ENCODE assay signal across 9 mouse cellular contexts in genomic region chr2:143545299-143545751, GRCm38 (mm10). TPM values are rescaled to one million over a fixed set of nuclear protein-coding genes. Genes with fewer than 3 reads are reported as not detected.
DNase-seq lines count a peak whose midpoint lies in the region; ATAC-seq and TF ChIP-seq lines count a peak whose summit lies in the region.
"Had no signal": no experiment of that assay in that cellular context is flagged by ENCODE, and none has a peak within 500 bp of the region (broad histone marks: within the 10 kb centered on the region; RNA-seq: fewer than 3 reads in every experiment).

No protein-coding gene starts in this region.

- peak overlapping the region; percentile 88 for H3K4me2 ChIP-seq in kidney, embryonic 15.5 days
- H3K4me2 ChIP-seq in limb, embryonic 14.5 days (replicated peaks; ENCODE audit: low read depth, low read length, severe bottlenecking), result peak overlapping the region; percentile 73

- 0% methylated on average over 7 of the region's 7 CpGs for WGBS in kidney, embryonic 15.5 days
- 0% methylated on average over 7 of the region's 7 CpGs for WGBS in limb, embryonic 14.5 days

- H3K4me3 ChIP-seq in kidney, embryonic 15.5 days (replicated peaks), result peak overlapping the region; percentile 53
- H3K4me3 ChIP-seq in limb, embryonic 14.5 days (replicated peaks; ENCODE audit: low read length), result peak overlapping the region; percentile 46

- H3K27me3 ChIP-seq in kidney, embryonic 15.5 days, result peaks cover 62% of the 10 kb centered on the region
- peaks cover 50% of the 10 kb centered on the region for H3K27me3 ChIP-seq in limb, embryonic 14.5 days (ENCODE audit: control insufficient read depth, insufficient read depth, low read length)

- no peaks in the 10 kb centered on the region for H3K9me3 ChIP-seq in kidney, embryonic 15.5 days (replicated peaks)
- no peaks in the 10 kb centered on the region for H3K9me3 ChIP-seq in limb, embryonic 14.5 days (ENCODE audit: control insufficient read depth, low read length)

- TF ChIP-seq POLR2A in limb, embryonic 14.5 days (IDR thresholded peaks at IDR 0.05; ENCODE audit: borderline replicate concordance, extremely low read depth, insufficient read depth, insufficient read length), result no peak

- peak; percentile 61 for ATAC-seq in kidney, embryonic 15.5 days (replicated peaks; ENCODE audit: low FRiP score)
- ATAC-seq in limb, embryonic 14.5 days (ENCODE audit: low FRiP score, low read depth), result 0 out of 2 replicates have a peak, but pooled peaks have one; percentile 8

- H3K27ac ChIP-seq in kidney, embryonic 15.5 days, result no peak overlapping the region
- no peak overlapping the region for H3K27ac ChIP-seq in limb, embryonic 14.5 days (replicated peaks; ENCODE audit: low read depth, low read length)
- H3K27ac ChIP-seq: macrophage had no signal

- peak overlapping the region; percentile 35; the same call in 1 of the 2 replicates for H3K9ac ChIP-seq in kidney, embryonic 15.5 days
- H3K9ac ChIP-seq in limb, embryonic 14.5 days (ENCODE audit: low read depth, low read length, severe bottlenecking), result 0 out of 2 replicates have a peak overlapping the region, but pooled peaks have one; percentile 40

- peaks cover 17% of the 10 kb centered on the region for H3K4me1 ChIP-seq in kidney, embryonic 15.5 days
- H3K4me1 ChIP-seq in limb, embryonic 14.5 days (ENCODE audit: control insufficient read depth, insufficient read depth, low read length), result peaks cover 4% of the 10 kb centered on the region; the same call in 1 of the 2 replicates

- no peaks in the 10 kb centered on the region for H3K36me3 ChIP-seq in kidney, embryonic 15.5 days
- H3K36me3 ChIP-seq in limb, embryonic 14.5 days (ENCODE audit: control insufficient read depth, insufficient read depth, low read length), result no peaks in the 10 kb centered on the region

- no peak for DNase-seq in kidney, postnatal 14 days
- peak; percentile 75 for DNase-seq in cerebellum, adult 9-11 months
- DNase-seq in frontal cortex, postnatal 10 days (ENCODE audit: low spot score in 2 of 2), result peak; percentile 27 to 31
- DNase-seq in limb, embryonic 14.5 days (ENCODE audit: low spot score), result no peak
- peak; percentile 44 for DNase-seq in right cerebral cortex, postnatal 25 days
- DNase-seq in kidney, postnatal 10 days, result no peak
- DNase-seq in urinary bladder, adult 18-20 months (ENCODE audit: low spot score in 2 of 2), result no peak

RNA-seq across cellular contexts. Expression of gene Pcsk2, which starts 0.6 kb away (rescaled TPM):
- 1.6 and 1.9 TPM in 2 replicates for polyA plus RNA-seq in kidney, embryonic 15.5 days (2015; fragmentation: Nextera tagmentation; extraction: Ambion mirVana)
- 0.95 and 1.0 TPM in 2 replicates for polyA plus RNA-seq in limb, embryonic 14.5 days (2012; rRNA removed)
- polyA plus RNA-seq in limb, embryonic 14.5 days (2014; fragmentation: Nextera tagmentation; extraction: Ambion mirVana), result 1.1 and 1.2 TPM in 2 replicates
- polyA plus RNA-seq: macrophage had no signal

Comparison
In these comparisons a context has a peak if more than half of its experiments do, and no peak if none do; other contexts are left out.
1. DNase-seq: peak in cerebellum, adult 9-11 months (single experiment), frontal cortex, postnatal 10 days (2 of 2) and right cerebral cortex, postnatal 25 days (single experiment); none in kidney, postnatal 14 days (single experiment), limb, embryonic 14.5 days (single experiment), kidney, postnatal 10 days (single experiment) and urinary bladder, adult 18-20 months (0 of 2).